Mouse (Mus musculus) midbrain, postnatal 0 days (tissue): ENCODE measurements around the gene Car10. TPM values are rescaled to one million over a fixed set of nuclear protein-coding genes. Genes with fewer than 3 reads are reported as not detected.

Experiments
- ATAC-seq: fragments of 200-750 bp; cut with Nextera tagmentation; 2 replicates; pipeline ENCODE4 v1.8.0; 2017; ENCODE audit warnings: moderate number of reproducible peaks, mild to moderate bottlenecking, moderate TSS enrichment, moderate library complexity; ENCODE audit not compliant: low FRiP score
- DNase-seq: peaks from one replicate; pipeline ENCODE4 v3.0.0-alpha.2; 2015; ENCODE audit warnings: low spot score
- H3K27ac ChIP-seq: fragments of 300-500 bp; sonication (generic); 2 replicates; pipeline ENCODE4 v1.5.1; 2014; ENCODE audit warnings: low read depth, mild to moderate bottlenecking, low read length, mixed read lengths
- H3K27me3 ChIP-seq: fragments of 300-500 bp; sonication (generic); 2 replicates; pipeline ENCODE4 v1.6.1; 2014; ENCODE audit warnings: low read length, control low read depth, mixed read lengths; ENCODE audit not compliant: insufficient read depth
- H3K36me3 ChIP-seq: fragments of 300-500 bp; sonication (generic); 2 replicates; pipeline ENCODE4 v1.6.1; 2014; ENCODE audit warnings: low read length, control low read depth, mixed read lengths; ENCODE audit not compliant: insufficient read depth
- H3K4me1 ChIP-seq: fragments of 300-500 bp; sonication (generic); 2 replicates; pipeline ENCODE4 v1.6.1; 2014; ENCODE audit warnings: mild to moderate bottlenecking, control low read depth, antibody characterized with exemption, low read length, mixed read lengths; ENCODE audit not compliant: insufficient read depth
- H3K4me2 ChIP-seq: fragments of 300-500 bp; sonication (generic); 2 replicates; pipeline ENCODE4 v1.6.1; 2014; ENCODE audit warnings: low read depth, mild to moderate bottlenecking, low read length, mixed read lengths; ENCODE audit not compliant: poor library complexity, severe bottlenecking
- H3K4me3 ChIP-seq: fragments of 300-500 bp; sonication (generic); 2 replicates; pipeline ENCODE4 v1.5.1; 2014; ENCODE audit warnings: low read depth, mild to moderate bottlenecking, low read length, moderate library complexity
- H3K9ac ChIP-seq: fragments of 300-500 bp; sonication (generic); replicated peaks from 2 replicates; pipeline ENCODE4 v1.6.1; 2014; ENCODE audit warnings: mild to moderate bottlenecking, low read length, moderate library complexity, mixed read lengths; ENCODE audit not compliant: poor library complexity, severe bottlenecking
- H3K9me3 ChIP-seq: fragments of 300-500 bp; sonication (generic); 2 replicates; pipeline ENCODE4 v1.6.1; 2016; ENCODE audit warnings: low read length, control low read depth
- CTCF ChIP-seq: IDR thresholded peaks from 2 replicates; pipeline ENCODE4 v1.5.1; 2016; ENCODE audit warnings: antibody characterized with exemption, mild to moderate bottlenecking
- WGBS: fragments of 180-500 bp; shearing (Covaris S2); extraction: QIAGEN DNeasy Blood & Tissue Kit; methylation state at CpG from one replicate; pipeline ENCODE4 v1.1.7; 2014; 5-methylcytosine and 5-hydroxymethylcytosine counted together
- polyA plus RNA-seq: library from polyadenylated mRNA; unstranded; fragments of >200 nt; fragmentation: Nextera tagmentation; extraction: Ambion mirVana; gene quantifications from 2 replicates; pipeline ENCODE4 v1.2.1, GENCODE M21; 2015
- total RNA-seq: library from RNA; depleted of rRNA; stranded (reverse); fragments of >200 nt; gene quantifications from 2 replicates; pipeline ENCODE4 v1.2.3, GENCODE M21; 2014; rRNA removed

Car10 gene
- total RNA-seq (62.8 and 72.6 TPM in 2 replicates), polyA plus RNA-seq (64.1 and 69.6 TPM in 2 replicates)

- Histone ChIP-seq H3K4me3 (peak within 1 kb of the TSS; percentile 74), H3K27me3 (no peaks in the 10 kb centered on the region), H3K4me1 (no peaks in the 10 kb centered on the region), H3K9me3 (no peaks in the 10 kb centered on the region), H3K36me3 (no peaks in the 10 kb centered on the region), H3K4me2 (peak within 1 kb of the TSS; percentile 91), H3K9ac (peak within 1 kb of the TSS; percentile 76), H3K27ac (peak within 1 kb of the TSS; percentile 69)
- under 1% methylated on average over 45 of the region's 48 CpGs for WGBS
- ATAC-seq: peak; percentile 17; the same call in 1 of the 2 replicates
- TF ChIP-seq CTCF: no peak
- DNase-seq: peak; percentile 50
Observed at GRCm38 (mm10) chr11:93097941-93098828, at the start of gene Car10. Gene Car10 (plus strand): TSS chr11:93098028.

GRCm38 (mm10) chr11:93065021-93065420, 32.8 kb upstream of the Car10 start:
- 79% methylated on average over 6 of the region's 6 CpGs for WGBS
- no peaks in the 10 kb centered on the region for H3K36me3 ChIP-seq
- H3K4me1 ChIP-seq: no peaks in the 10 kb centered on the region
- no peak overlapping the region for H3K9ac ChIP-seq
- no peak overlapping the region for H3K4me2 ChIP-seq
- no peak for TF ChIP-seq CTCF
- ATAC-seq: no peak
- no peak overlapping the region for H3K4me3 ChIP-seq
- no peak for DNase-seq
- H3K27ac ChIP-seq: no peak overlapping the region
- no peaks in the 10 kb centered on the region for H3K27me3 ChIP-seq
- H3K9me3 ChIP-seq: no peaks in the 10 kb centered on the region

GRCm38 (mm10) chr11:93065656-93066181, 32.1 kb upstream of the Car10 start:
- Histone ChIP-seq H3K27me3 (no peaks in the 10 kb centered on the region), H3K27ac (no peak overlapping the region), H3K4me2 (no peak overlapping the region), H3K4me3 (no peak overlapping the region), H3K36me3 (no peaks in the 10 kb centered on the region), H3K9me3 (no peaks in the 10 kb centered on the region), H3K4me1 (no peaks in the 10 kb centered on the region), H3K9ac (no peak overlapping the region)
- DNase-seq: no peak
- no peak for ATAC-seq
- WGBS: 68% methylated on average over 3 of the region's 3 CpGs
- TF ChIP-seq CTCF: no peak

GRCm38 (mm10) chr11:93095588-93095987, 2.2 kb upstream of the Car10 start:
- TF ChIP-seq CTCF: peak; percentile 74
- H3K27me3 ChIP-seq: no peaks in the 10 kb centered on the region
- H3K4me2 ChIP-seq: no peak overlapping the region
- no peak overlapping the region for H3K4me3 ChIP-seq
- ATAC-seq (no peak), DNase-seq (peak; percentile 18)
- no peak overlapping the region for H3K27ac ChIP-seq
- H3K9me3 ChIP-seq: no peaks in the 10 kb centered on the region
- no peaks in the 10 kb centered on the region for H3K36me3 ChIP-seq
- no peaks in the 10 kb centered on the region for H3K4me1 ChIP-seq
- 24% methylated on average over 2 of the region's 2 CpGs for WGBS
- H3K9ac ChIP-seq: no peak overlapping the region

GRCm38 (mm10) chr11:93097001-93097400, 827 bp upstream of the Car10 start:
- no peak for ATAC-seq
- H3K27ac ChIP-seq: peak overlapping the region; percentile 69
- H3K9ac ChIP-seq: peak overlapping the region; percentile 76; the same call in 1 of the 2 replicates
- peak overlapping the region; percentile 74 for H3K4me3 ChIP-seq
- no peaks in the 10 kb centered on the region for H3K4me1 ChIP-seq
- H3K9me3 ChIP-seq: no peaks in the 10 kb centered on the region
- no peak for TF ChIP-seq CTCF
- peak; percentile 30 for DNase-seq
- 3% methylated on average over 6 of the region's 6 CpGs for WGBS
- no peaks in the 10 kb centered on the region for H3K27me3 ChIP-seq
- no peaks in the 10 kb centered on the region for H3K36me3 ChIP-seq
- peak overlapping the region; percentile 91 for H3K4me2 ChIP-seq

- H3K9ac ChIP-seq: peak overlapping the region; percentile 76; the same call in 1 of the 2 replicates
- H3K27me3 ChIP-seq: no peaks in the 10 kb centered on the region
- peak overlapping the region; percentile 91 for H3K4me2 ChIP-seq
- peak; percentile 26; the same call in 1 of the 2 replicates for TF ChIP-seq CTCF
- peak overlapping the region; percentile 74 for H3K4me3 ChIP-seq
- no peaks in the 10 kb centered on the region for H3K4me1 ChIP-seq
- WGBS: 1% methylated on average over 14 of the region's 14 CpGs
- DNase-seq: peak; percentile 50
- no peaks in the 10 kb centered on the region for H3K36me3 ChIP-seq
- peak overlapping the region; percentile 69 for H3K27ac ChIP-seq
- no peaks in the 10 kb centered on the region for H3K9me3 ChIP-seq
- no peak for ATAC-seq
Observed at GRCm38 (mm10) chr11:93097431-93097851, 387 bp upstream of the Car10 start.
